Mouse (Mus musculus): ENCODE measurements around the gene Gm10273. TPM values are rescaled to one million over a fixed set of nuclear protein-coding genes. Genes with fewer than 3 reads are reported as not detected.
A peak's percentile ranks its signal among the peaks of the same experiment; 100 is the strongest.

Gm10273 gene
- polyA plus RNA-seq, 1 experiment from 2014 or later = 17.6 TPM

- no peaks in the 10 kb centered on the region for H3K9me3 ChIP-seq
- H3K4me3 ChIP-seq = no peak within 1 kb of the TSS
- 45% methylated on average over 11 of the region's 11 CpGs for WGBS
- H3K27ac ChIP-seq = peak within 1 kb of the TSS; percentile 38
- no peaks in the 10 kb centered on the region for H3K27me3 ChIP-seq (ENCODE audit: insufficient read depth, poor library complexity, severe bottlenecking)
- H3K36me3 ChIP-seq = no peaks in the 10 kb centered on the region
- no peak for DNase-seq (ENCODE audit: low spot score)
- peaks cover 56% of the 10 kb centered on the region for H3K4me1 ChIP-seq
Measured at GRCm38 (mm10) chr10:59441735-59442134, 46.3 kb downstream of the Gm10273 start, which contains the start of gene Oit3. Gene Oit3 (minus strand): TSS chr10:59441778.

- Histone ChIP-seq H3K27me3 (ENCODE audit: insufficient read depth, poor library complexity, severe bottlenecking) (no peaks in the 10 kb centered on the region), H3K4me1 (peaks cover 65% of the 10 kb centered on the region), H3K4me3 (no peak overlapping the region), H3K27ac (no peak overlapping the region), H3K36me3 (no peaks in the 10 kb centered on the region), H3K9me3 (no peaks in the 10 kb centered on the region)
- DNase-seq (ENCODE audit: low spot score) = no peak
- 4% methylated on average over 7 of the region's 7 CpGs for WGBS
Measured at GRCm38 (mm10) chr10:59443212-59443611, 47.8 kb downstream of the Gm10273 start.

- no peak for DNase-seq (ENCODE audit: low spot score)
- Histone ChIP-seq H3K9me3 (no peaks in the 10 kb centered on the region), H3K4me1 (peaks cover 68% of the 10 kb centered on the region), H3K27me3 (ENCODE audit: insufficient read depth, poor library complexity, severe bottlenecking) (no peaks in the 10 kb centered on the region), H3K4me3 (no peak overlapping the region), H3K27ac (0 out of 2 replicates have a peak overlapping the region, but pooled peaks have one; percentile 62), H3K36me3 (no peaks in the 10 kb centered on the region)
- 85% methylated on average over 3 of the region's 3 CpGs for WGBS
Measured at GRCm38 (mm10) chr10:59444106-59444505, 48.7 kb downstream of the Gm10273 start.

GRCm38 (mm10) chr10:59444635-59445034 lies 49.2 kb downstream of the Gm10273 start:
- WGBS = 29% methylated on average over 8 of the region's 8 CpGs
- H3K9me3 ChIP-seq = no peaks in the 10 kb centered on the region
- peaks cover 63% of the 10 kb centered on the region for H3K4me1 ChIP-seq
- DNase-seq (ENCODE audit: low spot score) = no peak
- H3K4me3 ChIP-seq = no peak overlapping the region
- H3K27me3 ChIP-seq (ENCODE audit: insufficient read depth, poor library complexity, severe bottlenecking) = no peaks in the 10 kb centered on the region
- 0 out of 2 replicates have a peak overlapping the region, but pooled peaks have one; percentile 62 for H3K27ac ChIP-seq
- no peaks in the 10 kb centered on the region for H3K36me3 ChIP-seq

Other genes starting within 250 kb of the Gm10273 start
- 35.6 and 37.9 TPM in 2 replicates for gene Sept10, start 173.8 kb upstream of the Gm10273 start, polyA plus RNA-seq (2016; fragmentation: Nextera tagmentation; extraction: Ambion mirVana)
- gene Sowahc, start 173.7 kb upstream of the Gm10273 start, polyA plus RNA-seq (2016; fragmentation: Nextera tagmentation; extraction: Ambion mirVana) = 4.7 and 6.3 TPM in 2 replicates
- 55.0 and 66.4 TPM in 2 replicates for gene P4ha1, start 72.3 kb upstream of the Gm10273 start, polyA plus RNA-seq (2016; fragmentation: Nextera tagmentation; extraction: Ambion mirVana)
- gene Pla2g12b, start 8.0 kb downstream of the Gm10273 start, polyA plus RNA-seq (2016; fragmentation: Nextera tagmentation; extraction: Ambion mirVana) = 1.6 and 9.4 TPM in 2 replicates
- 2.2 and 14.2 TPM in 2 replicates for gene Oit3, start 46.1 kb downstream of the Gm10273 start, polyA plus RNA-seq (2016; fragmentation: Nextera tagmentation; extraction: Ambion mirVana)
- not detected in 2 replicates for gene Gm10322, start 220.4 kb downstream of the Gm10273 start, polyA plus RNA-seq (2016; fragmentation: Nextera tagmentation; extraction: Ambion mirVana)
- gene Mcu, start 221.1 kb downstream of the Gm10273 start, polyA plus RNA-seq (2016; fragmentation: Nextera tagmentation; extraction: Ambion mirVana) = 19.4 and 27.1 TPM in 2 replicates